Mouse (Mus musculus) olfactory bulb, adult 2 months (tissue): ENCODE results near the gene Gimap8.

Experiments used
- CTCF ChIP-seq: fragments of 200-500 bp; IDR thresholded peaks from 2 replicates; pipeline ENCODE4 v1.5.1; 2012; ENCODE audit warnings: low read depth, mild to moderate bottlenecking, low read length, moderate library complexity; ENCODE audit not compliant: insufficient read depth
- POLR2A ChIP-seq: fragments of 200-500 bp; IDR thresholded peaks from 2 replicates; pipeline ENCODE4 v1.6.1; 2012; ENCODE audit warnings: mild to moderate bottlenecking, low read depth, low read length, moderate library complexity; ENCODE audit not compliant: insufficient read depth

DNA sequence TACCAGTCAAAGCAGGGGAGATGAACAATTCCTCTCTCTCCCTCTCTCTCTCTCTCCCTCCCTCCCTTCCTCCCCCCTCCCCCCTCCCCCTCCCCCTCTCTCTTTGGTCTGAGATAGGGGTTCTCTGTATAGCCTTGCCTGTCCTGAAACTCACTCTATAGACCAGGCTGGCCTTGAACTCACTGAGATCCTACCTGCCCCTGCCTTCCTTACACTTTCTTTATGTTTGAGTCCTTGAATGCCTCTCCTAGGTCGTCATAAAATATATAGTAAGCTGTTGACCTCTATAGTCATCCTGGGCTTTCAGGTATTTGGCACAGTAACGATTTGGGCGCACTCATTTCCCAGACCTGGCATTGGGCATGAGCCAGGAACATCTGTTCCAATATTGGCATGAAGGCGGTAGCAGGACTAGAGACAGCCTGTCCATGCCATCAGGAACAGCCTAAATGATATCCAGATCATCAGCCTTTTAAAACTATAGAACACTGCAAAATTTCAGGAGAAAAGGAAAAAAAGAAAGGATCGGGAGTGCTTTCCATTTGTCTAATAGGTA, 29.9 kb downstream of the Gimap8 start:
- TF ChIP-seq POLR2A, result no peak
- no peak for TF ChIP-seq CTCF
